24 mouse cellular contexts compared by ENCODE assay signal in genomic region chr5:148796072-148796471, GRCm38 (mm10).
DNase-seq lines count a peak whose midpoint lies in the region; ATAC-seq and TF ChIP-seq lines count a peak whose summit lies in the region.
"Had no signal": no experiment of that assay in that cellular context is flagged by ENCODE, and none has a peak within 500 bp of the region (broad histone marks: within the 10 kb centered on the region; RNA-seq: fewer than 3 reads in every experiment).

No protein-coding gene starts in this region.

- no peak overlapping the region for H3K9ac ChIP-seq in liver, postnatal 0 days (replicated peaks)
- no peak overlapping the region for H3K9ac ChIP-seq in liver, embryonic 12.5 days
- no peak overlapping the region for H3K9ac ChIP-seq in MEL (ENCODE audit: control insufficient read depth, low read depth, low read length, poor library complexity, severe bottlenecking)
- no peak overlapping the region for H3K9ac ChIP-seq in stomach, postnatal 0 days (ENCODE audit: low read length)
- H3K9ac ChIP-seq: embryonic facial prominence, embryonic 12.5 days; forebrain, embryonic 12.5 days; heart, embryonic 15.5 days; hindbrain, embryonic 14.5 days had no signal

- no peaks in the 10 kb centered on the region for H3K9me3 ChIP-seq in liver, postnatal 0 days (ENCODE audit: low read length)
- no peaks in the 10 kb centered on the region for H3K9me3 ChIP-seq in liver, embryonic 12.5 days (replicated peaks)
- no peaks in the 10 kb centered on the region for H3K9me3 ChIP-seq in MEL (replicated peaks; ENCODE audit: insufficient read depth, low read length)
- H3K9me3 ChIP-seq in stomach, postnatal 0 days (ENCODE audit: control insufficient read depth, low read length) = no peaks in the 10 kb centered on the region
- H3K9me3 ChIP-seq: embryonic facial prominence, embryonic 12.5 days; forebrain, embryonic 12.5 days; heart, embryonic 15.5 days had no signal

- TF ChIP-seq RAD21 in MEL (IDR thresholded peaks at IDR 0.05; ENCODE audit: low read depth, low read length) = no peak

- no peak for TF ChIP-seq CTCF in liver, postnatal 0 days (IDR thresholded peaks at IDR 0.05; ENCODE audit: low read depth)
- TF ChIP-seq CTCF in MEL (IDR thresholded peaks at IDR 0.05 in 2 of 3, conservative IDR thresholded peaks at IDR 0.05 in 1 of 3; ENCODE audit: control insufficient read depth in 1 of 3, insufficient read depth in 1 of 3, low read depth in 2 of 3, low read length in 3 of 3, poor library complexity in 1 of 3, severe bottlenecking in 1 of 3) = no peak
- no peak for TF ChIP-seq CTCF in stomach, postnatal 0 days (IDR thresholded peaks at IDR 0.05; ENCODE audit: low read depth)

- TF ChIP-seq EP300 in liver, postnatal 0 days (IDR thresholded peaks at IDR 0.05; ENCODE audit: low read depth) = peak; percentile 53
- no peak for TF ChIP-seq EP300 in MEL (IDR thresholded peaks at IDR 0.05; ENCODE audit: low read depth in 1 of 2, low read length in 2 of 2)
- TF ChIP-seq EP300 in stomach, postnatal 0 days (optimal IDR thresholded peaks at IDR 0.05) = no peak

- peaks cover 11% of the 10 kb centered on the region for H3K4me1 ChIP-seq in liver, postnatal 0 days (ENCODE audit: insufficient read depth)
- peaks cover 27% of the 10 kb centered on the region for H3K4me1 ChIP-seq in liver, embryonic 12.5 days
- H3K4me1 ChIP-seq in MEL (ENCODE audit: control insufficient read depth in 1 of 2, insufficient read depth in 2 of 2, low read length in 2 of 2) = no peaks in the 10 kb centered on the region
- no peaks in the 10 kb centered on the region for H3K4me1 ChIP-seq in stomach, postnatal 0 days (replicated peaks; ENCODE audit: control insufficient read depth, insufficient read depth)

- H3K36me3 ChIP-seq in liver, postnatal 0 days (replicated peaks; ENCODE audit: insufficient read depth, low read length) = no peaks in the 10 kb centered on the region
- no peaks in the 10 kb centered on the region for H3K36me3 ChIP-seq in liver, embryonic 12.5 days
- no peaks in the 10 kb centered on the region for H3K36me3 ChIP-seq in MEL (ENCODE audit: control insufficient read depth in 1 of 2, insufficient read depth in 2 of 2, low read length in 2 of 2)
- H3K36me3 ChIP-seq in stomach, postnatal 0 days (ENCODE audit: control insufficient read depth, insufficient read depth, low read length) = no peaks in the 10 kb centered on the region
- H3K36me3 ChIP-seq: embryonic facial prominence, embryonic 12.5 days; forebrain, embryonic 12.5 days; heart, embryonic 15.5 days had no signal

- no peak overlapping the region for H3K4me3 ChIP-seq in liver, postnatal 0 days (ENCODE audit: low read depth, low read length)
- H3K4me3 ChIP-seq in liver, embryonic 12.5 days = no peak overlapping the region
- H3K4me3 ChIP-seq in MEL (ENCODE audit: control insufficient read depth in 1 of 2, insufficient read depth in 1 of 2, low read depth in 2 of 2, low read length in 2 of 2) = no peak overlapping the region
- no peak overlapping the region for H3K4me3 ChIP-seq in stomach, postnatal 0 days (ENCODE audit: low read depth, low read length)
- H3K4me3 ChIP-seq: embryonic facial prominence, embryonic 12.5 days; erythroblast, embryonic 14.5 days; forebrain, embryonic 12.5 days; gastrocnemius, adult 2 months; heart, embryonic 15.5 days had no signal

- H3K27ac ChIP-seq in liver, postnatal 0 days (ENCODE audit: low read depth) = no peak overlapping the region
- H3K27ac ChIP-seq in liver, embryonic 12.5 days = no peak overlapping the region
- no peak overlapping the region for H3K27ac ChIP-seq in MEL (ENCODE audit: control insufficient read depth, low read depth, low read length)
- no peak overlapping the region for H3K27ac ChIP-seq in stomach, postnatal 0 days (replicated peaks)
- H3K27ac ChIP-seq: embryonic facial prominence, embryonic 12.5 days; forebrain, embryonic 12.5 days; gastrocnemius, adult 2 months; heart, embryonic 15.5 days; hindbrain, embryonic 14.5 days had no signal

- no peaks in the 10 kb centered on the region for H3K79me2 ChIP-seq in MEL (ENCODE audit: control insufficient read depth, insufficient read depth, low read length, poor library complexity)

- H3K27me3 ChIP-seq in liver, postnatal 0 days (ENCODE audit: insufficient read depth, low read length) = no peaks in the 10 kb centered on the region
- H3K27me3 ChIP-seq in liver, embryonic 12.5 days (replicated peaks) = peaks cover 33% of the 10 kb centered on the region
- peaks cover 1 to 7% of the 10 kb centered on the region in 2 experiments; a peak in 2 of 4 replicates for H3K27me3 ChIP-seq in MEL (ENCODE audit: control insufficient read depth in 1 of 2, insufficient read depth in 2 of 2, low read length in 2 of 2)
- no peaks in the 10 kb centered on the region for H3K27me3 ChIP-seq in stomach, postnatal 0 days (ENCODE audit: control insufficient read depth, insufficient read depth, low read length)
- H3K27me3 ChIP-seq: forebrain, embryonic 12.5 days; heart, embryonic 15.5 days had no signal

- no peak for DNase-seq in liver, postnatal 0 days
- no peak for DNase-seq in MEL (ENCODE audit: low read depth, low spot score)
- DNase-seq in lung, postnatal 14 days = peak; percentile 65
- DNase-seq in stomach, postnatal 0 days (ENCODE audit: low spot score) = peak; percentile 16
- DNase-seq in right cerebral cortex, postnatal 10 days (ENCODE audit: low spot score in 2 of 2) = no peak
- DNase-seq in heart, adult 18-20 months = no peak
- DNase-seq: adrenal gland, postnatal 25 days; cerebellum, adult 9-10 months; gastrocnemius, adult 2 months; heart, postnatal 4 days; kidney, adult 2 months; kidney, postnatal 36 days; layer of hippocampus, adult 9-11 months; liver; right cerebral cortex, postnatal 14 days; thymus, postnatal 36 days had no signal

- no peak for ATAC-seq in liver, postnatal 0 days
- no peak for ATAC-seq in liver, embryonic 12.5 days
- no peak for ATAC-seq in stomach, postnatal 0 days (ENCODE audit: low FRiP score, low TSS enrichment)
- ATAC-seq: inflammation-experienced regulatory T-cells, adult 6 months had no signal

- no peak overlapping the region for H3K4me2 ChIP-seq in liver, postnatal 0 days (ENCODE audit: low read depth, low read length)
- no peak overlapping the region for H3K4me2 ChIP-seq in liver, embryonic 12.5 days
- no peak overlapping the region for H3K4me2 ChIP-seq in stomach, postnatal 0 days (replicated peaks; ENCODE audit: low read depth)
- H3K4me2 ChIP-seq: embryonic facial prominence, embryonic 12.5 days; forebrain, embryonic 12.5 days; heart, embryonic 15.5 days; hindbrain, embryonic 14.5 days; midbrain, embryonic 11.5 days had no signal

- WGBS in liver, postnatal 0 days (ENCODE audit: insufficient replicate concordance) = 18% methylated on average over 4 of the region's 4 CpGs
- 13% methylated on average over 4 of the region's 4 CpGs for WGBS in liver, embryonic 12.5 days (ENCODE audit: insufficient replicate concordance)
- WGBS in stomach, postnatal 0 days = 9% methylated on average over 4 of the region's 4 CpGs

- no peak for TF ChIP-seq POLR2A in MEL (IDR thresholded peaks at IDR 0.05; ENCODE audit: control insufficient read depth in 1 of 2, insufficient read depth in 1 of 2, low read depth in 1 of 2, low read length in 2 of 2, poor library complexity in 1 of 2)

TF ChIP-seq in MEL, 35 proteins besides CTCF, POLR2A, EP300 and RAD21:
- TF ChIP-seq USF1 (IDR thresholded peaks at IDR 0.05; ENCODE audit: low read depth, low read length) (no peak), TCF12 (IDR thresholded peaks at IDR 0.05; ENCODE audit: low read depth, low read length) (peak; percentile 54)
TF ChIP-seq in MEL: peak in this region for 1.

Comparison
In these comparisons a context has a peak if more than half of its experiments do, and no peak if none do; other contexts are left out.
1. DNase-seq: peak in lung, postnatal 14 days (single experiment) and stomach, postnatal 0 days (single experiment); none in liver, postnatal 0 days (single experiment), MEL (single experiment), right cerebral cortex, postnatal 10 days (0 of 2) and heart, adult 18-20 months (0 of 2).